Mouse (Mus musculus): ENCODE results near the gene Dntt.

Gene Dntt

GRCm38 (mm10) chr19:41029219-41029618 lies at the start of gene Dntt:
TSS of gene Dntt (plus strand) at chr19:41029275.
- DNase-seq (ENCODE audit: low read depth, low spot score): no peak

GRCm38 (mm10) chr19:40980671-40981070 lies 48.4 kb upstream of the Dntt start:
- no peak for DNase-seq (ENCODE audit: low read depth, low spot score)

GRCm38 (mm10) chr19:40984536-40984935 lies 44.5 kb upstream of the Dntt start:
- DNase-seq (ENCODE audit: low read depth, low spot score): no peak

GRCm38 (mm10) chr19:40988856-40989255 lies 40.2 kb upstream of the Dntt start:
- DNase-seq (ENCODE audit: low read depth, low spot score): no peak

- DNase-seq (ENCODE audit: low read depth, low spot score): peak; percentile 52
These were observed 39.0 kb upstream of the Dntt start for GRCm38 (mm10) chr19:40989961-40990600.

GRCm38 (mm10) chr19:40990781-40991343 lies 38.2 kb upstream of the Dntt start:
- DNase-seq (ENCODE audit: low read depth, low spot score): peak; percentile 58

- DNase-seq (ENCODE audit: low read depth, low spot score): peak; percentile 51
These were observed 37.4 kb upstream of the Dntt start for GRCm38 (mm10) chr19:40991626-40992025.

GRCm38 (mm10) chr19:40992096-40992495 lies 37.0 kb upstream of the Dntt start:
- DNase-seq (ENCODE audit: low read depth, low spot score): peak; percentile 52

GRCm38 (mm10) chr19:40992517-40993044 lies 36.5 kb upstream of the Dntt start:
- peak; percentile 57 for DNase-seq (ENCODE audit: low read depth, low spot score)

GRCm38 (mm10) chr19:40993356-40993755 lies 35.7 kb upstream of the Dntt start:
- DNase-seq (ENCODE audit: low read depth, low spot score): peak; percentile 55

- peak; percentile 95 for DNase-seq (ENCODE audit: low read depth, low spot score)
These were observed 35.0 kb upstream of the Dntt start, which contains the start of gene Blnk for GRCm38 (mm10) chr19:40994057-40994585. TSS of gene Blnk (minus strand) at chr19:40994535.

GRCm38 (mm10) chr19:40994911-40995310 lies 34.2 kb upstream of the Dntt start:
- no peak for DNase-seq (ENCODE audit: low read depth, low spot score)

GRCm38 (mm10) chr19:40995449-40996401 lies 33.4 kb upstream of the Dntt start:
- DNase-seq (ENCODE audit: low read depth, low spot score): peak; percentile 93

- no peak for DNase-seq (ENCODE audit: low read depth, low spot score)
These were observed 32.4 kb upstream of the Dntt start for GRCm38 (mm10) chr19:40996722-40997121.

- peak; percentile 51 for DNase-seq (ENCODE audit: low read depth, low spot score)
These were observed 30.5 kb upstream of the Dntt start for GRCm38 (mm10) chr19:40998469-40999170.

- DNase-seq (ENCODE audit: low read depth, low spot score): peak; percentile 65
These were observed 29.5 kb upstream of the Dntt start for GRCm38 (mm10) chr19:40999569-40999968.

- DNase-seq (ENCODE audit: low read depth, low spot score): no peak
These were observed 25.3 kb upstream of the Dntt start for GRCm38 (mm10) chr19:41003694-41004315.

- no peak for DNase-seq (ENCODE audit: low read depth, low spot score)
These were observed 22.5 kb upstream of the Dntt start for GRCm38 (mm10) chr19:41006621-41007020.

- DNase-seq (ENCODE audit: low read depth, low spot score): no peak
These were observed 21.7 kb upstream of the Dntt start for GRCm38 (mm10) chr19:41007326-41007725.

- DNase-seq (ENCODE audit: low read depth, low spot score): no peak
These were observed 21.3 kb upstream of the Dntt start for GRCm38 (mm10) chr19:41007733-41008132.

All from A20 (cell line).